Mouse (Mus musculus) midbrain, embryonic 11.5 days (tissue): ENCODE measurements around the gene Tymp. TPM values are rescaled to one million over a fixed set of nuclear protein-coding genes. Genes with fewer than 3 reads are reported as not detected.

ENCODE experiments used
- ATAC-seq: fragments of 200-750 bp; cut with Nextera tagmentation; 2 replicates; pipeline ENCODE4 v1.8.0; 2017; ENCODE audit warnings: moderate TSS enrichment, moderate library complexity; ENCODE audit not compliant: low FRiP score
- DNase-seq: peaks from one replicate; pipeline ENCODE4 v3.0.0; 2015; ENCODE audit warnings: low spot score; ENCODE audit errors: missing footprints
- H3K27ac ChIP-seq: fragments of 300-500 bp; sonication (generic); 2 replicates; pipeline ENCODE4 v1.5.1; 2014; ENCODE audit warnings: low read depth, low read length
- H3K27me3 ChIP-seq: fragments of 300-500 bp; sonication (generic); 2 replicates; pipeline ENCODE4 v1.6.1; 2014; ENCODE audit warnings: mild to moderate bottlenecking, low read length, moderate library complexity, mixed read lengths; ENCODE audit not compliant: control insufficient read depth, insufficient read depth
- H3K36me3 ChIP-seq: fragments of 300-500 bp; sonication (generic); 2 replicates; pipeline ENCODE4 v1.6.1; 2014; ENCODE audit warnings: mild to moderate bottlenecking, low read length, moderate library complexity, mixed read lengths; ENCODE audit not compliant: control insufficient read depth, insufficient read depth
- H3K4me1 ChIP-seq: fragments of 300-500 bp; sonication (generic); 2 replicates; pipeline ENCODE4 v1.6.1; 2014; ENCODE audit warnings: low read length; ENCODE audit not compliant: control insufficient read depth, insufficient read depth
- H3K4me2 ChIP-seq: fragments of 300-500 bp; sonication (generic); 2 replicates; pipeline ENCODE4 v1.6.1; 2014; ENCODE audit warnings: mild to moderate bottlenecking, moderate library complexity
- H3K4me3 ChIP-seq: fragments of 300-500 bp; sonication (generic); 2 replicates; pipeline ENCODE4 v1.5.1; 2014; ENCODE audit warnings: low read depth, low read length
- H3K9ac ChIP-seq: fragments of 300-500 bp; sonication (generic); 2 replicates; pipeline ENCODE4 v1.6.1; 2014; ENCODE audit warnings: low read length
- H3K9me3 ChIP-seq: fragments of 300-500 bp; sonication (generic); 2 replicates; pipeline ENCODE4 v1.6.1; 2016; ENCODE audit warnings: low read length; ENCODE audit not compliant: control insufficient read depth
- WGBS: fragments of 180-500 bp; shearing (Covaris S2); extraction: QIAGEN DNeasy Blood & Tissue Kit; methylation state at CpG from one replicate; pipeline ENCODE4 v1.1.7; 2014; 5-methylcytosine and 5-hydroxymethylcytosine counted together
- polyA plus RNA-seq: library from polyadenylated mRNA; unstranded; fragments of >200 nt; fragmentation: Nextera tagmentation; extraction: Ambion mirVana; gene quantifications from 2 replicates; pipeline ENCODE4 v1.2.1, GENCODE M21; 2014

Gene Tymp
- polyA plus RNA-seq, 1 experiment from 2014 or later = 1.2 TPM

DNA sequence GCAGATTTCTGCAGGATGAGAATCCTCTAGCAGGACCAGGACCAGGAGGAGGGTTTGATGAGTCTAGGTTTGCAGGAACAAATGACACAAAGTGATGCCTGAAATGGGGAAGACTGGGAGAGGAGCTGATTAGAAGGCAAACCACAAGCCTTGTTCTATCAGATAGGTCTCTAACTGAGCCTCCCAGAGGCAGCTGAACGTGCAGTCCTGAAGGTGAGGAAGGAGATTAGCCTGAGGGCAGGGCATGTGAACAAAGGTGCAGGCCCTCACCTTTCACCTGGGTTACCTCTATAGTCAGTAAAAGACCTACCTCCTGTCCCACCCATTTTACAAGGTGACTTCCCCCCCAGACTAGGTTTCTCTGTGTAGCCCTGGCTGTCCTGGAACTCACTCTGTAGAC, 22.9 kb upstream of the Tymp start:
- no peaks in the 10 kb centered on the region for H3K4me1 ChIP-seq
- H3K27ac ChIP-seq = no peak overlapping the region
- no peak overlapping the region for H3K4me2 ChIP-seq
- no peak for ATAC-seq
- DNase-seq = no peak
- H3K27me3 ChIP-seq = no peaks in the 10 kb centered on the region
- no peaks in the 10 kb centered on the region for H3K9me3 ChIP-seq
- no peaks in the 10 kb centered on the region for H3K36me3 ChIP-seq
- WGBS = 58% methylated on average over 1 of the region's 1 CpGs
- no peak overlapping the region for H3K4me3 ChIP-seq
- H3K9ac ChIP-seq = no peak overlapping the region

DNA sequence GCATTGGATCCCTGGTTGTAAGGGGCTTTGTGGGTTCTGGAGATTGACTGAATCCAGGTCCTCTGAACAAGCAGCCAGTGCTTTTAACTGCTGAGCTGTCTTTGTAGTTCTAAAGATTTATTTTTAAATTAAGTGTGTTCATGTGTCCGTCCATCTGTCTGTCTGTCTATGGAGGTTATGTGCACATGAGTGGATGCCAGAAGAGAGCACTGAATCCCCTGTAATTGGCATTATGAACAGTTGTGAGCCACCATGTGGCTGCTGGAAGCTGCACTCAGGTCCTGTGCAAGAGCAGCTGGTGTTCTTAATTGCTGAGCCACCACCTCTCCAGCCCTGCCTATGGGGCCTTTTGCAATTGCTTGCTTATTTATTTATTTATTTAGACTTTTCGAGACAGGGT, 21.3 kb upstream of the Tymp start:
- no peak for ATAC-seq
- Histone ChIP-seq H3K9ac (no peak overlapping the region), H3K9me3 (no peaks in the 10 kb centered on the region), H3K4me3 (no peak overlapping the region), H3K4me2 (no peak overlapping the region), H3K36me3 (no peaks in the 10 kb centered on the region), H3K4me1 (no peaks in the 10 kb centered on the region), H3K27me3 (no peaks in the 10 kb centered on the region), H3K27ac (no peak overlapping the region)
- WGBS = 83% methylated on average over 2 of the region's 2 CpGs
- no peak for DNase-seq

DNA sequence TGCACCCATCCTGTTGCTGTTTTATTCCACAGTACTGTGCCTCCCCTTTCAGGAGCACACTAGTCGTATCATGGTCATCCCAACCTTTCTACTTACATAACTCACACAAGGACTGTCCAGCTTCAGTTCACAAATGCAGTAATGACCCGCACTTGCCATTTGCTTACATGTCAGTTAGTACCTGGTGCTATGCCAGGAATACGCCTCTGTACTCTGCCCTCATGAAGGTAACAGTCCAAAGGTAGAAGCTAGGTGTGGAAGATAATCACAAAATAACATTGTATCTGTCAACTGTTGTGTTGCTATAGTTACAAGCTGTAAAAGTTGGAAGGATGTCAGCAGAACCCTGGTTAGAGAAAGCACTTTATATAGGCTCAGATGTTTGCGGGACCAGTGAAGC, 20.0 kb upstream of the Tymp start:
- no peak overlapping the region for H3K27ac ChIP-seq
- H3K4me1 ChIP-seq = no peaks in the 10 kb centered on the region
- no peaks in the 10 kb centered on the region for H3K27me3 ChIP-seq
- DNase-seq = no peak
- 92% methylated on average over 4 of the region's 4 CpGs for whole genome bisulfite sequencing
- H3K9ac ChIP-seq = no peak overlapping the region
- H3K4me3 ChIP-seq = no peak overlapping the region
- ATAC-seq = no peak
- no peaks in the 10 kb centered on the region for H3K36me3 ChIP-seq
- no peak overlapping the region for H3K4me2 ChIP-seq
- H3K9me3 ChIP-seq = no peaks in the 10 kb centered on the region

DNA sequence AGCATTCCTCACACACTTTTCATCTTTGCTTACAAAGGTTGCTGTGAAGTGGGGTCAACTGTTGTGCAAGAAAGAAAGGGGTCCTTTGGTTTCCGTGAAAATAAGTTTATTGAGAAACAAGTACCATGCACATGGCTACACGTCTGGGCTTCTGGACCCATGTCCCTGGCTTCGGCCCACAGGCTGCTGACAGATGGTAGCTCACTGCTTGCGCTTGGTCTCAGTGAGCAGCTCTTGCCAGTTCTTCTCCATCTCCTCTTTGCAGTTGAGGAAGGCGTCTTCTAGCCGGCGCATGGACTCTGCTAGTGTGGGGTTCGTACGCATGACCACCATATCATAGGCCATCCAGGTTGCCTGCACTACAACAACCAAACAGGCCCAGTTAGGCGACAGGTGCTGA, 13.2 kb upstream of the Tymp start:
- Histone ChIP-seq H3K4me1 (no peaks in the 10 kb centered on the region), H3K9ac (no peak overlapping the region), H3K4me2 (no peak overlapping the region), H3K36me3 (no peaks in the 10 kb centered on the region), H3K4me3 (no peak overlapping the region), H3K27ac (no peak overlapping the region), H3K9me3 (no peaks in the 10 kb centered on the region), H3K27me3 (no peaks in the 10 kb centered on the region)
- DNase-seq (no peak), ATAC-seq (no peak)
- WGBS = 93% methylated on average over 10 of the region's 10 CpGs

DNA sequence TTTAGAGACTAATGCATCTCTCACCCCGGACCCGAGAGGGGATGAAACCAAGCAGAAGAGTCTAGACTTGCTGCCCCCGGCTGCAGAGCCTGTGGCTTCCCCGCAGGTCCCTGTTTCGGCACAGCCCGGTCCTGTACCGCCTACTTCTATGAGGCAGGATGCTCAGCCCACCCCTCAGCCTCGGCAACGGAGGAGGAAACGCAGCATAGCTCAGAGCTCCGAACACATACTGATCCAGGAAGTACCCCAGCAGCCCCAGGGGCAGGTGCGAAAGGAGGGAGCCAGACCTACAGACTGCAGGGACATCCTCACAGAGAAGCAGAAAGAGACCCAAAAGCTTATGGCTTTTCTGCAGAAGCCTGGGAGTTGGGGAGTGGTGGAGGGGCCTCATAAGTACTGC, 10.3 kb upstream of the Tymp start:
- no peak for DNase-seq
- no peak overlapping the region for H3K4me2 ChIP-seq
- ATAC-seq = no peak
- no peak overlapping the region for H3K4me3 ChIP-seq
- no peaks in the 10 kb centered on the region for H3K4me1 ChIP-seq
- H3K36me3 ChIP-seq = no peaks in the 10 kb centered on the region
- WGBS = 47% methylated on average over 12 of the region's 12 CpGs
- no peak overlapping the region for H3K9ac ChIP-seq
- no peak overlapping the region for H3K27ac ChIP-seq
- no peaks in the 10 kb centered on the region for H3K27me3 ChIP-seq
- no peaks in the 10 kb centered on the region for H3K9me3 ChIP-seq

DNA sequence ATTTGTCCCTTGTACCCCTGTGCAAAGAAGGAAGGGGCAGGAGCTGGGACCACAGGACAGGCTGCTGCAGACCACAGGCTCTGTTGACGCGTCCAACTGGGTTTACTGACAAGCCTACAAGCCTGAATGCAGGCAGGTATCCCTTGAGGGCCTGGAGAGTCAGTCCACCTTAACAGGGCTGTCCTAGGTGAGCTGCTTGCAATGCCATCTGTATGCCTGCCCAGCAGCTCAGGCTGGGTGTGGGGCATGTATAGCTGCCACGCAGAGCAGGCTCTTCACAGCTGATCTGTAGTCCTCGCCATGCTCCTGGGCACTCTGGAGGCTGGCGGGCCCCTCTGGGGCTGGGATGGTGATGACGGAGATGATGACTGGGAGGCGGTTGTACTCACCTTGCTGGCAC, 7.8 kb upstream of the Tymp start, which contains the start of gene Klhdc7b:
Gene Klhdc7b, plus strand, starts transcription at position 301 of the 400 bp plus-strand sequence.
- Histone ChIP-seq H3K27ac (no peak within 1 kb of the TSS), H3K4me2 (no peak within 1 kb of the TSS), H3K4me3 (no peak within 1 kb of the TSS), H3K4me1 (no peaks in the 10 kb centered on the region), H3K36me3 (no peaks in the 10 kb centered on the region), H3K27me3 (peaks cover 7% of the 10 kb centered on the region), H3K9me3 (no peaks in the 10 kb centered on the region), H3K9ac (no peak within 1 kb of the TSS)
- no peak for ATAC-seq
- peak; percentile 60 for DNase-seq
- 92% methylated on average over 7 of the region's 7 CpGs for WGBS

DNA sequence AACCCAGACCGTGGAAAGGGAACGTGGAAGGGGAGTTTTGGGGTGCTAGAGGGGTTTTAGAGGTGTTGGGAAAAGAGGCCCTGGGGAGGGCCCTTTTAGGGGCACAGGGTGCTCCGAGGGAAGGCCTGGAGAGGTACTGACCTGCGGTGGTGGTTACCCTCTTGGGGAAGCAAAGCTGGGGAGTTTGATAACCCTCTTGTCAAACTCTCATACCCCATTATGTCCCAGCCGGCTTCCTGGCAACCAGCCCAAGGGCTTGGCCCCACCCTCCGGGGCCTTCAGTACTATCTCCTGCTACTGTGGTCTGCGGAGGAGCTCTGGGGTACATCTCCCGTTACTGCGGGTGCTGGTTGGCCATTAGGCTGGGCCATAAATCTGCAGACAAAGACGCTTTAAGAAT, 2.6 kb upstream of the Tymp start:
- Histone ChIP-seq H3K27ac (no peak overlapping the region), H3K9me3 (no peaks in the 10 kb centered on the region), H3K4me1 (peaks cover 13% of the 10 kb centered on the region), H3K4me2 (peak overlapping the region; percentile 70), H3K27me3 (peaks cover 44% of the 10 kb centered on the region), H3K4me3 (peak overlapping the region; percentile 33; the same call in 1 of the 2 replicates), H3K36me3 (no peaks in the 10 kb centered on the region), H3K9ac (peak overlapping the region; percentile 47)
- no peak for DNase-seq
- WGBS = 12% methylated on average over 10 of the region's 10 CpGs
- ATAC-seq = no peak

DNA sequence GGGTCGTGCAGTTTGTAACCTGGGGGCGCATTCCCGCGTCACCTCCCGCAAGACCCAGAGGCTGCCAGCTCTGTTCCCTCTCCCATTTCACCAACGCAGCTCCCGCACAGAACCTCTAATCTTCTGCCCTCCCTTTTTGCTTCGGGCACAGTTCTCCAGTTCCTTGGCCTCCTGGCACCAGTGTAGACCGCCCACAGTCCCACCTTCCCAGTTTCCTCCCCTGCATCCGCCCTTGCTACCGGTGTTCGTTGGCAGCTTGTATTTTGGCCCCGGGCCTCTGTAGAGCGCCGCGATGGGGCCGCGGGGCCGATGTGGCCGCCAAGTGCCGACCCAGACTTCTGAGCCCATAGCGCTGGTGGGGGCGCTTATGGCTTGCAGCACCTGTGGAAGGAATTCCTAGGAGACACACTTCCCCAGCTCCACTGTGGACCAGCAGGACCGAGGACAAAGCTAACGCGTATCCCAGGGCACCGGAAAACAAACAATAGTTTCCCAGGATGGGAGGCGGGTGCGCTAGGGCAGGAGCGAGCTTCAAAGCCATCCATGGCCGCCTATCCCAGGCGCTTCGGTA, 2.1 kb upstream of the Tymp start, which contains the start of gene Odf3b:
Gene Odf3b, minus strand, starts transcription at position 452 of the 571 bp plus-strand sequence.
- peak within 1 kb of the TSS; percentile 70 for H3K4me2 ChIP-seq
- peak within 1 kb of the TSS; percentile 47 for H3K9ac ChIP-seq
- peaks cover 44% of the 10 kb centered on the region for H3K27me3 ChIP-seq
- H3K4me3 ChIP-seq = peak within 1 kb of the TSS; percentile 33
- ATAC-seq (0 out of 2 replicates have a peak, but pooled peaks have one; percentile 22), DNase-seq (peak; percentile 94)
- WGBS = 1% methylated on average over 33 of the region's 33 CpGs
- H3K27ac ChIP-seq = no peak within 1 kb of the TSS
- no peaks in the 10 kb centered on the region for H3K36me3 ChIP-seq
- H3K4me1 ChIP-seq = peaks cover 13% of the 10 kb centered on the region
- H3K9me3 ChIP-seq = no peaks in the 10 kb centered on the region

DNA sequence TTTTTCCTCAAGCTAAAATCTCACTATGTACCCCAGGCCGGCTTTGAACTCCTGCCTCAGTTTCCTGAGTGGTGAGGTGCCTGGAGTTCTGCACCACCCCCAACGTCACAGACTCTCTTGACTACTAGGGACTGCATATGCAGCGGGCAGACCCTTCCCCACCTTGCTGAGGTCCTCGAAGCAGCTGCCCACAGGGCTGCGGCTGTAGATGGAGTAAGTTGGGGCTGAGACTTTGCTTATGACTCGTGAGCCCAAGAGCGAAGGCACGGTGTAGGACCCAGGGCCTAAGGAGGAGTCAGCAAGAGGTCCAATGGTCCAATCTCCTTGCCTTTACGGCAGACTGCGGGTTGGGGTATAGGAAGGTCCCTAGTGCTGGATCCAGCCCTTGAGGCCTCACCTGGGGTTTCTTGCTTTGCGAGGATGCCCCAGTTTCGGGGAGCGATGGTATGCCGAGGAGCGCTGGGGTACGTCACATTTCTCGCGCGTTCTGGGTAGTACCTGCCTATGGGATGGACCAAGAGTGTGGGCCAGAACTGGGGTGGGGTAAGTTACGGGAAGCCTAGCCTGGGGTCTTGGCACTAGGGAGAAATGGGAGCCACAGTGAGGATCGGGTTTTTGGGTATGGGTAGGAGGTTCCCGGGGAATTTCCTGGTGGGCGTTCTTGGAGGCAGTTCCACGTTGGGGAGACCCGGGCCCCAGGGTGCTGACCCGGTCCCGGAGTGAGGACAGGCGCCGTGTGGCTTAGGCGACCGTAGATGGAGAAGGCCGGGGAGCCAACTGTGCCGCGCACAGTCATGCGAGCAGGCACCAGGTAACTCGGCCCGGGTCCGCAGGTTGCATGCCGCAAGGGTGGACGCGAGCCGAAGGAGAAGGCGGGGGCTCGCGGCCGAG, 1.3 kb upstream of the Tymp start:
- 10% methylated on average over 46 of the region's 46 CpGs for WGBS
- peak; percentile 91 for DNase-seq

More for the DNA sequence above, 1.3 kb upstream of the Tymp start:
- Histone ChIP-seq H3K9me3 (no peaks in the 10 kb centered on the region), H3K9ac (peak overlapping the region; percentile 47), H3K4me1 (peaks cover 15% of the 10 kb centered on the region), H3K27me3 (peaks cover 44% of the 10 kb centered on the region), H3K4me2 (peak overlapping the region; percentile 70), H3K27ac (no peak overlapping the region), H3K4me3 (peak overlapping the region; percentile 33), H3K36me3 (no peaks in the 10 kb centered on the region)
- ATAC-seq = no peak
